Mouse (Mus musculus): ENCODE results near the gene 1700019N19Rik.

DNA sequence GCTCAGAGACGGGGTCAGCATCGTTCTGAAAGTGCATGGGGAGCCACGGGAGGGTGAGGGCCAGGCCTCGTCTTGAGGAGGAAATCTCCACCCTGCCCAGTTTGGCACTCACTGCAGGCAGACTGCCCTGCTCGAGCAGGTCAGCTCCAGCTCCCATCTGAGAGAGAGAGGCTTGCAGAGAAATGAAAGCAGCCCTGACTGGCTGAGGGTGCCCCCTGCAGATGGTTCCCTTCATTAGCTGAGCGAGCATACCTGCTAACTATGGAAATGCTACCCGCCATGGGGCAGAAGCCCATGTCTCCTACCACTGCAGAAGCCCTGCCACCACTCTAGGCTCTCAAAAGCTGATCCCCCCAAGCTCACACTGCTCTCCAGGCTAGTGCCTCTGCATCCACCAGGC lies 33.4 kb upstream of the 1700019N19Rik start:
- no peak for TF ChIP-seq POLR2A (IDR thresholded peaks at IDR 0.05; ENCODE audit: borderline replicate concordance, low read depth, low read length)
- no peak for TF ChIP-seq CTCF (IDR thresholded peaks at IDR 0.05; ENCODE audit: low read depth, low read length)

Data from bone marrow macrophage, adult 2 months (primary cell).